Mouse (Mus musculus): ENCODE measurements around the gene Mmel1. TPM values are rescaled to one million over a fixed set of nuclear protein-coding genes. Genes with fewer than 3 reads are reported as not detected.
A peak's percentile ranks its signal among the peaks of the same experiment; 100 is the strongest.

Gene Mmel1
- polyA plus RNA-seq, 1 experiment from 2014 or later: 0.11 TPM

- 11% methylated on average over 18 of the region's 18 CpGs for WGBS
- Histone ChIP-seq H3K4me1 (replicated peaks; ENCODE audit: control insufficient read depth, insufficient read depth, low read length) (peaks cover 5% of the 10 kb centered on the region; the same call in 1 of the 2 replicates), H3K27ac (ENCODE audit: low read length) (no peak overlapping the region), H3K9me3 (ENCODE audit: control insufficient read depth, low read length) (no peaks in the 10 kb centered on the region), H3K9ac (replicated peaks; ENCODE audit: low read depth, low read length) (no peak overlapping the region; the same call in 1 of the 2 replicates), H3K4me3 (replicated peaks; ENCODE audit: low read length) (peak overlapping the region; percentile 27), H3K36me3 (ENCODE audit: control insufficient read depth, insufficient read depth) (no peaks in the 10 kb centered on the region), H3K27me3 (replicated peaks; ENCODE audit: control insufficient read depth, insufficient read depth, low read length) (no peaks in the 10 kb centered on the region; the same call in 1 of the 2 replicates), H3K4me2 (ENCODE audit: low read length) (peak overlapping the region; percentile 44)
- ATAC-seq: peak; percentile 97
Observed at GRCm38 (mm10) chr4:154877864-154878548, 8.6 kb downstream of the Mmel1 start.

GRCm38 (mm10) chr4:154880730-154881129, 11.3 kb downstream of the Mmel1 start:
- no peak overlapping the region for H3K9ac ChIP-seq (replicated peaks; ENCODE audit: low read depth, low read length)
- ATAC-seq: no peak
- 82% methylated on average over 6 of the region's 6 CpGs for WGBS
- no peaks in the 10 kb centered on the region for H3K36me3 ChIP-seq (ENCODE audit: control insufficient read depth, insufficient read depth)
- no peak overlapping the region for H3K4me3 ChIP-seq (replicated peaks; ENCODE audit: low read length)
- H3K4me1 ChIP-seq (replicated peaks; ENCODE audit: control insufficient read depth, insufficient read depth, low read length): peaks cover 5% of the 10 kb centered on the region; the same call in 1 of the 2 replicates
- no peaks in the 10 kb centered on the region for H3K9me3 ChIP-seq (ENCODE audit: control insufficient read depth, low read length)
- H3K27ac ChIP-seq (ENCODE audit: low read length): no peak overlapping the region
- H3K4me2 ChIP-seq (ENCODE audit: low read length): no peak overlapping the region
- H3K27me3 ChIP-seq (replicated peaks; ENCODE audit: control insufficient read depth, insufficient read depth, low read length): no peaks in the 10 kb centered on the region; the same call in 1 of the 2 replicates

DNA sequence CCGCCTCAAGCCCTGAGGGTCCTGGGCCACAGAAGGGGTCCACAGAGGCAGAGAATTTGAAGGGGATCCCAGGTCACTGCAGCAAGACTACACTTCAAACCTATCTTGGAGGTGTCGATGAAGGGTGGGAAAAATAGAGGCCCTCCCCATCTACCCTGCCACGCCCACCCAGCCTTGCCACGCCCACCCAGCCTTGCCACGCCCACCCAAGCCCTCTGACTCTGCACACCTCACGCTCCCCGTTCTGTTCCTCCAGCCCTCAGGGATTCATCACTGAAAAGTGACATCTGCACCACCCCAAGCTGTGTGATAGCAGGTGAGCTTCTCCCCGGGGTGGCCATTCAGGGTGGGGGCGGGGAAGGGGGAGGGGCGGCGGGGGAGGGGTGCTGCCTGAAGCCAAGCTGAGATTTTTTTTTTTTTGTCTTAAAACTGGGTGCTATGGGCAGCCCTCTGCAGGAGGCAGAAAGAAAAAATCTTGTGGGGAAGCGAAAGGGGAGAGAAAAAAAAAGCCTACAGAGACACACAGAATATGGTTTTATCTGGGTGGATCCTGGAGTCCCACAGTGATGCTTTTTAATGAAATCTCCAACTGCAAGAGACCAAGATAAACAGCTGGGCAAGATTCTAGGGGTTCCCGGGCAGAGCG, 12.8 kb downstream of the Mmel1 start:
- no peak overlapping the region for H3K27ac ChIP-seq (ENCODE audit: low read length)
- WGBS: 36% methylated on average over 14 of the region's 14 CpGs
- H3K4me1 ChIP-seq (replicated peaks; ENCODE audit: control insufficient read depth, insufficient read depth, low read length): peaks cover 5% of the 10 kb centered on the region; the same call in 1 of the 2 replicates
- H3K4me2 ChIP-seq (ENCODE audit: low read length): no peak overlapping the region
- ATAC-seq: no peak
- H3K36me3 ChIP-seq (ENCODE audit: control insufficient read depth, insufficient read depth): no peaks in the 10 kb centered on the region
- H3K9ac ChIP-seq (replicated peaks; ENCODE audit: low read depth, low read length): no peak overlapping the region
- H3K9me3 ChIP-seq (ENCODE audit: control insufficient read depth, low read length): no peaks in the 10 kb centered on the region
- no peaks in the 10 kb centered on the region for H3K27me3 ChIP-seq (replicated peaks; ENCODE audit: control insufficient read depth, insufficient read depth, low read length)
- H3K4me3 ChIP-seq (replicated peaks; ENCODE audit: low read length): no peak overlapping the region

- ATAC-seq: no peak
- 89% methylated on average over 11 of the region's 11 CpGs for WGBS
- H3K27me3 ChIP-seq (replicated peaks; ENCODE audit: control insufficient read depth, insufficient read depth, low read length): no peaks in the 10 kb centered on the region
- no peak overlapping the region for H3K4me3 ChIP-seq (replicated peaks; ENCODE audit: low read length)
- no peaks in the 10 kb centered on the region for H3K36me3 ChIP-seq (ENCODE audit: control insufficient read depth, insufficient read depth)
- H3K27ac ChIP-seq (ENCODE audit: low read length): no peak overlapping the region
- H3K4me1 ChIP-seq (replicated peaks; ENCODE audit: control insufficient read depth, insufficient read depth, low read length): no peaks in the 10 kb centered on the region
- H3K4me2 ChIP-seq (ENCODE audit: low read length): no peak overlapping the region
- no peaks in the 10 kb centered on the region for H3K9me3 ChIP-seq (ENCODE audit: control insufficient read depth, low read length)
- H3K9ac ChIP-seq (replicated peaks; ENCODE audit: low read depth, low read length): no peak overlapping the region
Observed at GRCm38 (mm10) chr4:154885416-154885815, 16.0 kb downstream of the Mmel1 start.

- Histone ChIP-seq H3K4me3 (replicated peaks; ENCODE audit: low read length) (no peak overlapping the region), H3K27ac (ENCODE audit: low read length) (no peak overlapping the region), H3K36me3 (ENCODE audit: control insufficient read depth, insufficient read depth) (no peaks in the 10 kb centered on the region), H3K4me1 (replicated peaks; ENCODE audit: control insufficient read depth, insufficient read depth, low read length) (no peaks in the 10 kb centered on the region), H3K9ac (replicated peaks; ENCODE audit: low read depth, low read length) (no peak overlapping the region), H3K4me2 (ENCODE audit: low read length) (no peak overlapping the region), H3K9me3 (ENCODE audit: control insufficient read depth, low read length) (no peaks in the 10 kb centered on the region), H3K27me3 (replicated peaks; ENCODE audit: control insufficient read depth, insufficient read depth, low read length) (no peaks in the 10 kb centered on the region)
- no peak for ATAC-seq
- WGBS: 70% methylated on average over 13 of the region's 13 CpGs
Observed at GRCm38 (mm10) chr4:154886876-154887592, 17.6 kb downstream of the Mmel1 start.

DNA sequence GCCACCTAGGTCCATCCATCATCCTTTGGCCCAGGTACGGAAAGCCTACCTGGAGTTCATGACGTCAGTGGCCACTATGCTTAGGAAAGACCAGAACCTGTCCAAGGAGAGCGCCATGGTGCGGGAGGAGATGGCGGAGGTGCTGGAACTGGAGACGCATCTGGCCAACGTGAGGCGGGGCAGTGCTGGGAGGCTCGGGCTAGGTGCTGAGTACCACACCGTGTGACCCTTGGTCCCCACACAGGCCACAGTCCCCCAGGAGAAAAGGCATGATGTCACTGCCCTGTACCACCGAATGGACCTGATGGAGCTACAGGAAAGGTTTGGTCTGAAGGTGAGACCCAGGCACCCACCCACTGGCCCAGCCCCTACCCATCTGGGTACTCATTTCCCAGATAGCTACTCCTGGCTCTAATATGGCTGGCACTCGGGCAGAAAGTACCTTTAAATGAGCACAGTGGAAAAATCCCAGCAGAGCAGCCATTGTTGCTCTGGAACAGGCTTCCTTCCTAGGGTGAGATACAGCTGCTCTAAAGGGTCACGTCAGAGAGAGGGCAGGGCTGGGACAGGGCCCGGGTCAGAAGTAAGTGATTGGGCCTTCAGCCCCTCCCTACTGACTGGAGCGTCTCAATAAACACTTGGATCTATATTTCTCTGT, 18.3 kb downstream of the Mmel1 start:
- no peak for ATAC-seq
- Histone ChIP-seq H3K9ac (replicated peaks; ENCODE audit: low read depth, low read length) (no peak overlapping the region), H3K9me3 (ENCODE audit: control insufficient read depth, low read length) (no peaks in the 10 kb centered on the region), H3K36me3 (ENCODE audit: control insufficient read depth, insufficient read depth) (no peaks in the 10 kb centered on the region), H3K27me3 (replicated peaks; ENCODE audit: control insufficient read depth, insufficient read depth, low read length) (no peaks in the 10 kb centered on the region), H3K4me1 (replicated peaks; ENCODE audit: control insufficient read depth, insufficient read depth, low read length) (no peaks in the 10 kb centered on the region), H3K27ac (ENCODE audit: low read length) (no peak overlapping the region), H3K4me3 (replicated peaks; ENCODE audit: low read length) (no peak overlapping the region), H3K4me2 (ENCODE audit: low read length) (no peak overlapping the region)
- WGBS: 82% methylated on average over 15 of the region's 15 CpGs

GRCm38 (mm10) chr4:154890887-154891286, 21.5 kb downstream of the Mmel1 start:
- Histone ChIP-seq H3K9me3 (ENCODE audit: control insufficient read depth, low read length) (no peaks in the 10 kb centered on the region), H3K9ac (replicated peaks; ENCODE audit: low read depth, low read length) (no peak overlapping the region), H3K27ac (ENCODE audit: low read length) (no peak overlapping the region), H3K4me2 (ENCODE audit: low read length) (no peak overlapping the region), H3K27me3 (replicated peaks; ENCODE audit: control insufficient read depth, insufficient read depth, low read length) (no peaks in the 10 kb centered on the region), H3K4me3 (replicated peaks; ENCODE audit: low read length) (no peak overlapping the region), H3K4me1 (replicated peaks; ENCODE audit: control insufficient read depth, insufficient read depth, low read length) (no peaks in the 10 kb centered on the region), H3K36me3 (ENCODE audit: control insufficient read depth, insufficient read depth) (no peaks in the 10 kb centered on the region)
- no peak for ATAC-seq
- 92% methylated on average over 14 of the region's 14 CpGs for WGBS

GRCm38 (mm10) chr4:154895549-154895948, 26.2 kb downstream of the Mmel1 start:
- no peak overlapping the region for H3K27ac ChIP-seq (ENCODE audit: low read length)

More at GRCm38 (mm10) chr4:154895549-154895948, 26.2 kb downstream of the Mmel1 start:
- H3K4me1 ChIP-seq (replicated peaks; ENCODE audit: control insufficient read depth, insufficient read depth, low read length): peaks cover 14% of the 10 kb centered on the region
- H3K4me3 ChIP-seq (replicated peaks; ENCODE audit: low read length): no peak overlapping the region
- no peaks in the 10 kb centered on the region for H3K27me3 ChIP-seq (replicated peaks; ENCODE audit: control insufficient read depth, insufficient read depth, low read length)
- 86% methylated on average over 5 of the region's 5 CpGs for WGBS
- no peak for ATAC-seq
- no peak overlapping the region for H3K9ac ChIP-seq (replicated peaks; ENCODE audit: low read depth, low read length)
- no peak overlapping the region for H3K4me2 ChIP-seq (ENCODE audit: low read length)
- H3K36me3 ChIP-seq (ENCODE audit: control insufficient read depth, insufficient read depth): no peaks in the 10 kb centered on the region
- H3K9me3 ChIP-seq (ENCODE audit: control insufficient read depth, low read length): no peaks in the 10 kb centered on the region

All from forebrain, embryonic 16.5 days (tissue).